In the genomic region with DNA sequence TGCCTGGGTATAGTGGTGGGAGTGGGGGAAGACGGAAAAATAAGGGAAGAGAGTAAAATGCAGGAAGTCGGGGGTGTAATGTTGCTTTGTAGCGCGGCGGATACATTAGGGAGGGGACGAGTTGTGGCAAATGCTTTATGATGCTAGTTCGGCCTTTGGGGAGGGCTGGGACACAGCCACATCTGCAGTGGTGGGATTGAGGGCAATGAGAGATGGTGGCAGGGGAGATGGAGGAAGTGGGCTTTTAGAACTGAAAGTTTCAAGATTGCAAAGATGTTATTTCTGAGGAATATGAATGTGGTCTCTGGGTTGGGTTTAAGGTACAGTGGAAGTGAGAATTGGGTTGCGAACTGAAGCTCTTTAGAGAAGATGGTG, we compare ENCODE assay signal across 8 mouse cellular contexts. TPM values are rescaled to one million over a fixed set of nuclear protein-coding genes. Genes with fewer than 3 reads are reported as not detected.
A peak's percentile ranks its signal among the peaks of the same experiment; 100 is the strongest.
DNase-seq lines count a peak whose midpoint lies in the region; ATAC-seq and TF ChIP-seq lines count a peak whose summit lies in the region.

No protein-coding gene starts in this region.

- no peaks in the 10 kb centered on the region for H3K9me3 ChIP-seq in embryonic facial prominence, embryonic 14.5 days (ENCODE audit: control insufficient read depth, low read length)
- no peaks in the 10 kb centered on the region for H3K9me3 ChIP-seq in hindbrain, embryonic 13.5 days
- no peaks in the 10 kb centered on the region for H3K9me3 ChIP-seq in lung, postnatal 0 days (ENCODE audit: low read length)

- peak overlapping the region; percentile 88 for H3K4me2 ChIP-seq in embryonic facial prominence, embryonic 14.5 days (ENCODE audit: low read depth, low read length)
- H3K4me2 ChIP-seq in hindbrain, embryonic 13.5 days: peak overlapping the region; percentile 82
- peak overlapping the region; percentile 58 for H3K4me2 ChIP-seq in lung, postnatal 0 days (replicated peaks; ENCODE audit: low read depth, low read length)

- no peaks in the 10 kb centered on the region for H3K36me3 ChIP-seq in embryonic facial prominence, embryonic 14.5 days (ENCODE audit: control insufficient read depth, insufficient read depth, low read length)
- H3K36me3 ChIP-seq in hindbrain, embryonic 13.5 days: no peaks in the 10 kb centered on the region
- H3K36me3 ChIP-seq in lung, postnatal 0 days (ENCODE audit: insufficient read depth, low read length): no peaks in the 10 kb centered on the region

- no peak for TF ChIP-seq CTCF in cerebellum, adult 2 months (IDR thresholded peaks at IDR 0.05; ENCODE audit: borderline replicate concordance, insufficient read depth, low read depth, low read length)
- no peak for TF ChIP-seq CTCF in lung, postnatal 0 days (IDR thresholded peaks at IDR 0.05)

- no peak for ATAC-seq in embryonic facial prominence, embryonic 14.5 days (ENCODE audit: low read depth)
- ATAC-seq in hindbrain, embryonic 13.5 days (ENCODE audit: low FRiP score): no peak
- ATAC-seq in lung, postnatal 0 days: no peak

- peak overlapping the region; percentile 97 for H3K9ac ChIP-seq in embryonic facial prominence, embryonic 14.5 days (ENCODE audit: low read depth, low read length)
- peak overlapping the region; percentile 96 for H3K9ac ChIP-seq in hindbrain, embryonic 13.5 days
- peak overlapping the region; percentile 94 for H3K9ac ChIP-seq in lung, postnatal 0 days (replicated peaks; ENCODE audit: low read depth)

- peak overlapping the region; percentile 94; the same call in 1 of the 2 replicates for H3K27ac ChIP-seq in cerebellum, adult 2 months (ENCODE audit: insufficient read depth, low read length)
- H3K27ac ChIP-seq in embryonic facial prominence, embryonic 14.5 days (replicated peaks; ENCODE audit: low read depth, low read length): peak overlapping the region; percentile 97
- H3K27ac ChIP-seq in hindbrain, embryonic 13.5 days: peak overlapping the region; percentile 98
- peak overlapping the region; percentile 97 for H3K27ac ChIP-seq in lung, postnatal 0 days (ENCODE audit: low read length)

- peaks cover 3% of the 10 kb centered on the region; the same call in 1 of the 2 replicates for H3K4me1 ChIP-seq in cerebellum, adult 2 months (ENCODE audit: control insufficient read depth, insufficient read depth, low read length)
- peaks cover 9% of the 10 kb centered on the region for H3K4me1 ChIP-seq in embryonic facial prominence, embryonic 14.5 days (ENCODE audit: control insufficient read depth, insufficient read depth, low read length)
- peaks cover 21% of the 10 kb centered on the region for H3K4me1 ChIP-seq in hindbrain, embryonic 13.5 days (replicated peaks)
- no peaks in the 10 kb centered on the region for H3K4me1 ChIP-seq in lung, postnatal 0 days (ENCODE audit: insufficient read depth, low read depth, low read length)

- peak; percentile 27 to 43 for DNase-seq in cerebellum, adult 2 months
- DNase-seq in cerebellum, adult 8-10 months: no peak
- peak; percentile 6 to 15 for DNase-seq in CD8-positive naive resting alpha-beta T cell, adult 2 months (ENCODE audit: low read depth in 2 of 2, low spot score in 2 of 2)
- DNase-seq in embryonic facial prominence, embryonic 14.5 days (ENCODE audit: low spot score): peak; percentile 30
- no peak for DNase-seq in lung, postnatal 0 days (ENCODE audit: low spot score)
- DNase-seq in spleen, postnatal 36 days (ENCODE audit: low spot score in 2 of 2): peak; percentile 29 to 43
- DNase-seq in layer of hippocampus, adult 11-12 months (ENCODE audit: low spot score): no peak

- TF ChIP-seq POLR2A in cerebellum, adult 2 months (IDR thresholded peaks at IDR 0.05; ENCODE audit: borderline replicate concordance, insufficient read depth, low read length): no peak

- no peak for TF ChIP-seq EP300 in lung, postnatal 0 days (IDR thresholded peaks at IDR 0.05)

- H3K4me3 ChIP-seq in cerebellum, adult 2 months (replicated peaks; ENCODE audit: insufficient read depth, low read depth, low read length): peak overlapping the region; percentile 87
- H3K4me3 ChIP-seq in embryonic facial prominence, embryonic 14.5 days (ENCODE audit: low read depth, low read length): peak overlapping the region; percentile 94
- H3K4me3 ChIP-seq in hindbrain, embryonic 13.5 days: peak overlapping the region; percentile 89
- H3K4me3 ChIP-seq in lung, postnatal 0 days (ENCODE audit: low read depth, low read length): peak overlapping the region; percentile 72

- under 1% methylated on average over 8 of the region's 8 CpGs for WGBS in cerebellum, adult 2 months
- 3% methylated on average over 8 of the region's 8 CpGs for WGBS in embryonic facial prominence, embryonic 14.5 days
- WGBS in hindbrain, embryonic 13.5 days: under 1% methylated on average over 8 of the region's 8 CpGs
- WGBS in lung, postnatal 0 days: 3% methylated on average over 8 of the region's 8 CpGs

- no peaks in the 10 kb centered on the region for H3K27me3 ChIP-seq in cerebellum, adult 2 months (ENCODE audit: control insufficient read depth, insufficient read depth, low read length)
- no peaks in the 10 kb centered on the region for H3K27me3 ChIP-seq in embryonic facial prominence, embryonic 14.5 days (replicated peaks; ENCODE audit: control insufficient read depth, insufficient read depth, low read length)
- H3K27me3 ChIP-seq in hindbrain, embryonic 13.5 days: no peaks in the 10 kb centered on the region
- no peaks in the 10 kb centered on the region for H3K27me3 ChIP-seq in lung, postnatal 0 days (replicated peaks; ENCODE audit: insufficient read depth, low read length)

RNA-seq across cellular contexts. Expression of a gene that starts 1.2 kb away (rescaled TPM):
- 1,284 and 1,476 TPM in 2 replicates for polyA plus RNA-seq in cerebellum, adult 2 months (2012; rRNA removed)
- polyA plus RNA-seq in embryonic facial prominence, embryonic 14.5 days (2014; fragmentation: Nextera tagmentation; extraction: Ambion mirVana): 151 and 173 TPM in 2 replicates
- 140 and 144 TPM in 2 replicates for polyA plus RNA-seq in hindbrain, embryonic 13.5 days (2015; fragmentation: Nextera tagmentation; extraction: Ambion mirVana)
- polyA plus RNA-seq in lung, postnatal 0 days (2015; fragmentation: Nextera tagmentation; extraction: Ambion mirVana): 132 and 133 TPM in 2 replicates

RNA-seq across cellular contexts. Expression of a gene that starts 28.0 kb away (rescaled TPM):
- 6.4 and 6.9 TPM in 2 replicates for polyA plus RNA-seq in cerebellum, adult 2 months (2012; rRNA removed)
- 56.1 and 61.1 TPM in 2 replicates for polyA plus RNA-seq in embryonic facial prominence, embryonic 14.5 days (2014; fragmentation: Nextera tagmentation; extraction: Ambion mirVana)
- polyA plus RNA-seq in hindbrain, embryonic 13.5 days (2015; fragmentation: Nextera tagmentation; extraction: Ambion mirVana): 34.1 and 34.4 TPM in 2 replicates
- polyA plus RNA-seq in lung, postnatal 0 days (2015; fragmentation: Nextera tagmentation; extraction: Ambion mirVana): 9.9 and 10.7 TPM in 2 replicates

Comparison
In these comparisons a context has a peak if more than half of its experiments do, and no peak if none do; other contexts are left out.
1. DNase-seq: peak in cerebellum, adult 2 months (2 of 2), CD8-positive naive resting alpha-beta T cell, adult 2 months (2 of 2), embryonic facial prominence, embryonic 14.5 days (single experiment) and spleen, postnatal 36 days (2 of 2); none in cerebellum, adult 8-10 months (single experiment), lung, postnatal 0 days (single experiment) and layer of hippocampus, adult 11-12 months (single experiment).
2. Peak in every context shown above with its lines, with median percentiles within 50 percentile points of each other: H3K27ac ChIP-seq, H3K4me3 ChIP-seq, H3K4me2 ChIP-seq and H3K9ac ChIP-seq.